Mouse (Mus musculus): Measurements from ENCODE around the gene Krt79.

GRCm38 (mm10) chr15:101929666-101930065, 10.5 kb downstream of the Krt79 start:
- TF ChIP-seq POLR2A (IDR thresholded peaks at IDR 0.05; ENCODE audit: insufficient read depth, low read length), result no peak
- no peak for TF ChIP-seq CTCF (IDR thresholded peaks at IDR 0.05; ENCODE audit: low read depth, low read length)
